Mouse (Mus musculus): ENCODE results near the gene Ptprt. TPM values are rescaled to one million over a fixed set of nuclear protein-coding genes. Genes with fewer than 3 reads are reported as not detected.

Gene Ptprt
- polyA plus RNA-seq, 1 experiment from 2014 or later, result 0.66 TPM

DNA sequence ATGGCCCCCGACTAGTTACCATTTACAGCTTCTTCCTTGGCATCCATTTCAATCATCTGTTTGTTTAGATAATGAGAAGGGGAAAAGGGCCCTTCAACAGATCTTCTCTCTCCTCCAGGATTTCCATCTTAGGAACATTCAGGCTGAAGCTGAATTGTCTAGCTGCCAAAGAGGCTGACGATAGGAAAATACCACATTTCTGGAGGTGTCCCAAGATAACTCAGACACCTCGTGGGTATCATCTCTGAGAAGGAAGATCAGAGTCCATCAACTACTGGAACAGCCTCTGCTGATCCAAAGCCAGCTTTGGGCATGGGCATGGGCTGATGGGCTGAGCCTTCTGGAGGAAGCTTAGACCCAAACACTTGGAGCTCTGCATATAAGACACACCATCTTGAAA is 242.8 kb downstream of the Ptprt start:
- H3K27ac ChIP-seq (ENCODE audit: low read depth, low read length), result no peak overlapping the region
- no peak overlapping the region for H3K4me3 ChIP-seq (ENCODE audit: low read depth, low read length)
- no peaks in the 10 kb centered on the region for H3K36me3 ChIP-seq (ENCODE audit: control insufficient read depth, insufficient read depth, low read length)
- H3K27me3 ChIP-seq (ENCODE audit: control insufficient read depth, insufficient read depth, low read length), result no peaks in the 10 kb centered on the region
- no peaks in the 10 kb centered on the region for H3K9me3 ChIP-seq (replicated peaks; ENCODE audit: control insufficient read depth, low read length)
- 52% methylated on average over 3 of the region's 3 CpGs for WGBS (ENCODE audit: insufficient replicate concordance)
- H3K4me2 ChIP-seq, result no peak overlapping the region
- ATAC-seq (replicated peaks; ENCODE audit: insufficient number of reproducible peaks, low FRiP score, low TSS enrichment), result no peak
- H3K9ac ChIP-seq (ENCODE audit: low read depth, low read length), result no peak overlapping the region
- no peaks in the 10 kb centered on the region for H3K4me1 ChIP-seq (ENCODE audit: control insufficient read depth, insufficient read depth, low read length)

DNA sequence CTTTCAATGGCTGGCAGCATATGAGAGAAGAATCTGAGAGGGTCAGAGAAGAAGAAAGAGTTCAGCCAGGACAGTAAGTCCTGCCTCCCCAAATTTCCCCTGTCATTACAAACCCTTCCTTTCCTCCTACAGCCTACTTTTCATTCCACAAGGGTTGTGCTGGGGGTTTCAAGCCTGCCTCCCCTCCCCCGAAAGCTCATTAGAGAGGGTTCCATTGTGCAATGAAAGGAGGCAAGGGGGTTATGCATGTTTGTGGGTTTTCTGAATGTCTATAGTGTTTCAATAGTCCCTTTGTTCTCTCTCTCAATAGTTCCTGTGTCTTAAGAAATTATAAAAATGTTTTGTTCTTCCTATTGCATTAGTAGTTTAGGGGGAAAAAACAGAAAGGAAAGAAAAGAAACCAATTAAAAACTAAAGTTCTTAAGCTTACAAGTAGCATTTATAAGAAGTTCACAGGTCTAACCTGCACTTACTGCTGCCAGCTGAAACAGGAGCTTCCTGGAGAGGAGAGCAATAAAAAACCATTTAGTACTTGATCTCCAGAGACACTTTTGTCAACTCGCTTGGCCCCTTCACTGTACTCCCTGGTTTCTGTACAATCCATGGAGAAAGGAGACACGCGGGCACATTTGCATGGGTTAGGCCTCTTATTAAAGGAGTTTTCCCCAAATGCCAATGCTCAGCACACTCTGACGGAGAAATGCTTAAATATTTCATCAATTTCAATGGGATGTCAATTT is 247.7 kb downstream of the Ptprt start:
- H3K4me2 ChIP-seq, result no peak overlapping the region
- no peak overlapping the region for H3K27ac ChIP-seq (ENCODE audit: low read depth, low read length)
- H3K27me3 ChIP-seq (ENCODE audit: control insufficient read depth, insufficient read depth, low read length), result no peaks in the 10 kb centered on the region
- H3K4me3 ChIP-seq (ENCODE audit: low read depth, low read length), result no peak overlapping the region
- no peaks in the 10 kb centered on the region for H3K36me3 ChIP-seq (ENCODE audit: control insufficient read depth, insufficient read depth, low read length)
- 84% methylated on average over 5 of the region's 5 CpGs for WGBS (ENCODE audit: insufficient replicate concordance)
- H3K9me3 ChIP-seq (replicated peaks; ENCODE audit: control insufficient read depth, low read length), result no peaks in the 10 kb centered on the region
- H3K4me1 ChIP-seq (ENCODE audit: control insufficient read depth, insufficient read depth, low read length), result no peaks in the 10 kb centered on the region
- H3K9ac ChIP-seq (ENCODE audit: low read depth, low read length), result no peak overlapping the region
- ATAC-seq (replicated peaks; ENCODE audit: insufficient number of reproducible peaks, low FRiP score, low TSS enrichment), result no peak

DNA sequence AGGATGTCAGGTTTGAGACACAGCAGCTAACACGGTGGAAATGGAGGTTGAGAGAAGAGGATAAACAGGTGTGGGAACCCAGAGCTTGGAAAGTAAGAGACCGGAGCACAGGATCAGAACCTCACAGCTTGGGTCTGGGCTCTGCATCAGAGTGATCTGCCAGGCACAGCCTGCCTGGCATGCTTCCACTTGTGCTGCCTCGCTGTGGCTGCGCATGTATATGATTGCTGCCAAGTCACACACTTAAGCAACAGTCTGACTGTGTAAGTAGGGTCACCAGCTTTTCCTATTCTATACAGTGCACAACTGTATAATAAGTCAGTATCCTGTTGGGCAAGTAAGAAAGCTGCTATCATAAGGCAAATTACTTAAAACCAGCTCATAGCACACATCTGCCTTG is 249.9 kb downstream of the Ptprt start:
- no peak for ATAC-seq (replicated peaks; ENCODE audit: insufficient number of reproducible peaks, low FRiP score, low TSS enrichment)
- Histone ChIP-seq H3K27ac (ENCODE audit: low read depth, low read length) (no peak overlapping the region), H3K4me2 (no peak overlapping the region), H3K4me1 (ENCODE audit: control insufficient read depth, insufficient read depth, low read length) (no peaks in the 10 kb centered on the region), H3K4me3 (ENCODE audit: low read depth, low read length) (no peak overlapping the region), H3K36me3 (ENCODE audit: control insufficient read depth, insufficient read depth, low read length) (no peaks in the 10 kb centered on the region), H3K27me3 (ENCODE audit: control insufficient read depth, insufficient read depth, low read length) (no peaks in the 10 kb centered on the region), H3K9me3 (replicated peaks; ENCODE audit: control insufficient read depth, low read length) (no peaks in the 10 kb centered on the region), H3K9ac (ENCODE audit: low read depth, low read length) (no peak overlapping the region)
- 74% methylated on average over 4 of the region's 4 CpGs for WGBS (ENCODE audit: insufficient replicate concordance)

DNA sequence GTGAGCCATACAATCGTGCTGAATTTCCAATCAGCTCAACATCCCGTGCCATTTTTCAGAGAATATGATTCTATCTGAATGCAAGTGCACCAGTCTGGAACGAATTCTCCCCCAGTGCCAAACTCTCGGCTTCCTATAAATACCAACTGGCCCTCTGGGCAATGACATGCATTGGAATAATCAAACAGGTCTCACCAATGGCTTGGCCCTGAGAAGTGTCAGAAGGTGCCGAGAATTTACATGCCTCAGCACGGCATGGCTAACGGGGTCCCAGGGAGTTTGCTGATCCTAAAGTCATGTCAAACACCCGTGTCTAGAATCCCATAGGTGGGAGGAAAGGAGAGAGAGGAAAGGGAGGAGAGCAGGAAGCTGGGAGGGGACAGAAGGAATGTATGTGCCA is 251.7 kb downstream of the Ptprt start:
- Histone ChIP-seq H3K4me2 (no peak overlapping the region), H3K4me1 (ENCODE audit: control insufficient read depth, insufficient read depth, low read length) (no peaks in the 10 kb centered on the region), H3K27me3 (ENCODE audit: control insufficient read depth, insufficient read depth, low read length) (no peaks in the 10 kb centered on the region), H3K4me3 (ENCODE audit: low read depth, low read length) (no peak overlapping the region), H3K9ac (ENCODE audit: low read depth, low read length) (no peak overlapping the region), H3K36me3 (ENCODE audit: control insufficient read depth, insufficient read depth, low read length) (no peaks in the 10 kb centered on the region), H3K27ac (ENCODE audit: low read depth, low read length) (no peak overlapping the region), H3K9me3 (replicated peaks; ENCODE audit: control insufficient read depth, low read length) (no peaks in the 10 kb centered on the region)
- ATAC-seq (replicated peaks; ENCODE audit: insufficient number of reproducible peaks, low FRiP score, low TSS enrichment), result no peak
- 67% methylated on average over 8 of the region's 8 CpGs for WGBS (ENCODE audit: insufficient replicate concordance)

DNA sequence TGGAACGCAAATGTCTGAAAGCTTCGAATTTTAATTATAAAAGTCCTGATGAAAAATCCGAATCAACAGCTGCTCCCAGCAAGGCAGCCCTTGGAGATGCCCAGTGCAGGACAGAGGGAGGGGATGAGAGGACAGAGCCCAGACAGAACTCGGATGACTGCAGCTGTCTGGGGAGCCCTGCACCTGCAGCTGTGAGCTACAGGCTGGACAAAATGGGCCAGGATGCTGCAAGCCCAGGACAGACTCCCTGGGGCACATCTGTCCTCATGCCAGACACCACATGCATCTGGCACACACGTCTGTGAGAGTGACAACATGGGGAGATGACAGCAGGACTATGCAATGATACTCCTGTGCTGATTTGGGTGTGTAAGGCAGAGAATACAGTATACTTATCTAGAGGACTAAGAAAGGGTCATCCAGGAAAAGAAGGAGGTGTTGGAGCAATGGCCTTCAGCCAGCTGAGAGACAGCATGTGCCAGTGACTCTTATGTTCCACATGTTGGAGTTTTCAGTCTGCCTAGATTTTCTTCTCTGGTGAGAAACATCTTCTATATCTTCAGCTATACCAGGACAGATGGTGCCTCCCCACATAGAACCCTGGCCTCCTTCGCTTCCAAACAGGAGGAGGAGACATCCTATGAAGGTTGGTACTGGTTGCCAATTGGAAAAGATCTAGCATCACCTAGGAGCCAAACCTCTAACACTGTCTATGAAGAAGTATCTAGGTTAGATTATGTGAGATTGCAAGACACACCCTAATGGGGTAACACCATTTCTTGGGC is 259.4 kb downstream of the Ptprt start:
- Histone ChIP-seq H3K4me2 (no peak overlapping the region), H3K9ac (ENCODE audit: low read depth, low read length) (no peak overlapping the region), H3K4me3 (ENCODE audit: low read depth, low read length) (no peak overlapping the region), H3K36me3 (ENCODE audit: control insufficient read depth, insufficient read depth, low read length) (no peaks in the 10 kb centered on the region), H3K27ac (ENCODE audit: low read depth, low read length) (no peak overlapping the region), H3K9me3 (replicated peaks; ENCODE audit: control insufficient read depth, low read length) (no peaks in the 10 kb centered on the region), H3K27me3 (ENCODE audit: control insufficient read depth, insufficient read depth, low read length) (no peaks in the 10 kb centered on the region), H3K4me1 (ENCODE audit: control insufficient read depth, insufficient read depth, low read length) (no peaks in the 10 kb centered on the region)
- 57% methylated on average over 6 of the region's 6 CpGs for WGBS (ENCODE audit: insufficient replicate concordance)
- no peak for ATAC-seq (replicated peaks; ENCODE audit: insufficient number of reproducible peaks, low FRiP score, low TSS enrichment)

DNA sequence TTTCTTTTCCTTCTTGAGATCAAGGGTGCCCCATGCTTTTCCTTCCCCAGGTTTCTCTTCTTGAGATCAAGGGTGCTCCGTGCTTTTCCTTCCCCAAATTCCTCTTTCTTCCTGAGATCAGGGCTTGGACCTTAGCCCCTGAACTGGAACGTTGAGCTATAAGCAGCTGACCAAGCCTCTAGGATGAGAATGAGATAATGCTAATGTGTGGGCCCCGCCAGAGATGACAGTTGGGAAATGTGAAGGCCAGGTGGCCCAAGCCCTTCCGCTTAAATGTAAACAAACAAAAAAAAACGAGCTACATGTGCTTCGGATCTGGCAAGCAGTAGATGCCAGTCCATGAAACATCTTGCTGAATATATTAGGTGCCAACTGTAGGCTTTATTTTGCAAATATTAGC is 266.3 kb downstream of the Ptprt start:
- Histone ChIP-seq H3K4me2 (no peak overlapping the region), H3K9ac (ENCODE audit: low read depth, low read length) (no peak overlapping the region), H3K4me3 (ENCODE audit: low read depth, low read length) (no peak overlapping the region), H3K27me3 (ENCODE audit: control insufficient read depth, insufficient read depth, low read length) (no peaks in the 10 kb centered on the region), H3K4me1 (ENCODE audit: control insufficient read depth, insufficient read depth, low read length) (no peaks in the 10 kb centered on the region), H3K36me3 (ENCODE audit: control insufficient read depth, insufficient read depth, low read length) (no peaks in the 10 kb centered on the region), H3K27ac (ENCODE audit: low read depth, low read length) (no peak overlapping the region), H3K9me3 (replicated peaks; ENCODE audit: control insufficient read depth, low read length) (no peaks in the 10 kb centered on the region)
- WGBS (ENCODE audit: insufficient replicate concordance), result 59% methylated on average over 6 of the region's 6 CpGs
- ATAC-seq (replicated peaks; ENCODE audit: insufficient number of reproducible peaks, low FRiP score, low TSS enrichment), result no peak

DNA sequence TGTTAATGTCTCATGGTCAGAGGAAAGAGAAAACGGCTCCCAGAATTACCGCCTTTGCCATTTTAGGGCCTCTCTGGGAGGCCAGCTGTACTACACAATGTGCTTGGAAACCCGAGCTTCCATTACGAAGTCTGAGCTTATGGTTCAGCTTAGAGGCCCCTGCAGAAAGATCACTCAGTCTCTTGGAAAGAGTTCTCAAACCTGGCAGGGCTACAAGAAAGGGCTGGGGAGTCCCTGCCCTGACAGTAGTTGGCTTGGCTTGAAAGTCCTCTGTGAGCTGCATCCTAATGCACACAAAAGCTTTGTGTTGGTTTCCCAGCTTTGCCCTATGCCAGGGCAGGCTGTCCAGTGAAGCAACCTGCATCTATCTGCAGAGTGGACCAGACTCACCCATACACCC is 269.1 kb downstream of the Ptprt start:
- H3K4me1 ChIP-seq (ENCODE audit: control insufficient read depth, insufficient read depth, low read length), result no peaks in the 10 kb centered on the region
- no peak overlapping the region for H3K4me2 ChIP-seq
- no peak overlapping the region for H3K9ac ChIP-seq (ENCODE audit: low read depth, low read length)
- H3K36me3 ChIP-seq (ENCODE audit: control insufficient read depth, insufficient read depth, low read length), result no peaks in the 10 kb centered on the region
- no peaks in the 10 kb centered on the region for H3K27me3 ChIP-seq (ENCODE audit: control insufficient read depth, insufficient read depth, low read length)
- H3K4me3 ChIP-seq (ENCODE audit: low read depth, low read length), result no peak overlapping the region
- no peak overlapping the region for H3K27ac ChIP-seq (ENCODE audit: low read depth, low read length)
- no peaks in the 10 kb centered on the region for H3K9me3 ChIP-seq (replicated peaks; ENCODE audit: control insufficient read depth, low read length)
- ATAC-seq (replicated peaks; ENCODE audit: insufficient number of reproducible peaks, low FRiP score, low TSS enrichment), result no peak
- 78% methylated on average over 4 of the region's 4 CpGs for WGBS (ENCODE audit: insufficient replicate concordance)

DNA sequence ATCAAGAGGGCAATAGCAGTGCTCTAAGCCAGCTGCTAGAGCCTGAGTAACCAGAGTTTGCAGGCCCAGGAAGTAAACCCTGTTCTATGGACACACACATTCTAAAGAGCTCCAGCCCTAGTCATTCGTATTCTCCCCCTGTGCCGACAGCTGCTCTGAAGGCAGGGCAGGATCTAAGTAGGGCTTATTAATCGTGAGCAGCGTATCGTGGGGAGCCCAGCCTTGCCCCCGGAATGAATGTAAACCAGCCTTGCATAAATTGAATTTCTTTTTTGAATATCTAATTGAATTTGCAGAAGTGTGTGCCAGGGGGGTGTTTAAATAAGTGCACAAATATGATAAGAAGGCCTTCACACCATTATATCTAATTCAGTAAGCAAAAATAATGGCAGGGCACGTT is 283.6 kb downstream of the Ptprt start:
- 84% methylated on average over 7 of the region's 7 CpGs for WGBS (ENCODE audit: insufficient replicate concordance)
- H3K4me2 ChIP-seq, result no peak overlapping the region
- no peaks in the 10 kb centered on the region for H3K9me3 ChIP-seq (replicated peaks; ENCODE audit: control insufficient read depth, low read length)
- no peak overlapping the region for H3K27ac ChIP-seq (ENCODE audit: low read depth, low read length)
- ATAC-seq (replicated peaks; ENCODE audit: insufficient number of reproducible peaks, low FRiP score, low TSS enrichment), result no peak
- H3K4me1 ChIP-seq (ENCODE audit: control insufficient read depth, insufficient read depth, low read length), result no peaks in the 10 kb centered on the region
- no peak overlapping the region for H3K4me3 ChIP-seq (ENCODE audit: low read depth, low read length)
- H3K27me3 ChIP-seq (ENCODE audit: control insufficient read depth, insufficient read depth, low read length), result no peaks in the 10 kb centered on the region
- H3K9ac ChIP-seq (ENCODE audit: low read depth, low read length), result no peak overlapping the region
- H3K36me3 ChIP-seq (ENCODE audit: control insufficient read depth, insufficient read depth, low read length), result no peaks in the 10 kb centered on the region

DNA sequence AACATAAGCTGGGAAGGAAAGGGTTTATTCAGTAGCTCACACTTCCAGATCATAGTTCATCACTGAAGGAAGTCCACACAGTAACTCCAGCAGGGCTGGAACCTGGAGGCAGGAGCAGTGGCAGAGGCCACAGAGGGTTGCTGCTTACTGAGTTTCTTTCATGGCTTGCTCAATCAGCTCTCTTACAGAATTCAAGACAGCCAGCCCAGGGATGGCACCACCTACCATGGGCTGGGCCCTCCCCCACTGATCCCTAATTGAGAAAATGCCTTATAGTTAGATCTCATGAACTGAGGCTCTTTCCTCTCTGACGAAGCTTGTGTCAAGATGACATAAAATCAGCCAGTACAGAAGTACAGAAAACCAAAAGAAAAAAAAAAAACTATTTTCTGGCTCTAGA is 311.9 kb downstream of the Ptprt start:
- ATAC-seq (replicated peaks; ENCODE audit: insufficient number of reproducible peaks, low FRiP score, low TSS enrichment), result no peak
- no peaks in the 10 kb centered on the region for H3K9me3 ChIP-seq (replicated peaks; ENCODE audit: control insufficient read depth, low read length)
- 82% methylated on average over 1 of the region's 1 CpGs for WGBS (ENCODE audit: insufficient replicate concordance)
- no peak overlapping the region for H3K4me3 ChIP-seq (ENCODE audit: low read depth, low read length)
- H3K4me2 ChIP-seq, result no peak overlapping the region
- H3K27ac ChIP-seq (ENCODE audit: low read depth, low read length), result no peak overlapping the region
- no peaks in the 10 kb centered on the region for H3K27me3 ChIP-seq (ENCODE audit: control insufficient read depth, insufficient read depth, low read length)
- no peaks in the 10 kb centered on the region for H3K36me3 ChIP-seq (ENCODE audit: control insufficient read depth, insufficient read depth, low read length)
- H3K9ac ChIP-seq (ENCODE audit: low read depth, low read length), result no peak overlapping the region
- H3K4me1 ChIP-seq (ENCODE audit: control insufficient read depth, insufficient read depth, low read length), result no peaks in the 10 kb centered on the region

All from heart, embryonic 11.5 days (tissue).